Mouse (Mus musculus) gastrocnemius, adult 8-10 months (tissue): ENCODE measurements at regions not wholly inside any gene's neighbourhood (a gene's known extent, or its start where the extent isn't known, plus 50 kb on each side); places are given as distances from the start of the nearest gene placed in this dataset.

Source experiments
- DNase-seq, 2 experiments: peaks; one replicate each; pipeline ENCODE4 v3.0.0; 2022; ENCODE audit warnings: low spot score in 2 of 2

- DNase-seq = no peak
These were observed 228.6 kb downstream of the Tmsb4x start for GRCm38 (mm10) chrX:166980504-166980903.

GRCm38 (mm10) chrX:166977029-166977428, 232.1 kb downstream of the Tmsb4x start:
- DNase-seq = no peak

- no peak for DNase-seq
These were observed 237.4 kb downstream of the Tmsb4x start for GRCm38 (mm10) chrX:166971721-166972120.

GRCm38 (mm10) chrX:166964656-166965582, 244.2 kb downstream of the Tmsb4x start:
- DNase-seq = no peak

GRCm38 (mm10) chrX:166952528-166953189, 256.5 kb downstream of the Tmsb4x start:
- DNase-seq = no peak

- DNase-seq = no peak
These were observed 258.1 kb downstream of the Tmsb4x start for GRCm38 (mm10) chrX:166951011-166951410.

- DNase-seq = no peak
These were observed 263.2 kb downstream of the Tmsb4x start for GRCm38 (mm10) chrX:166945915-166946314.

GRCm38 (mm10) chrX:166945476-166945875, 263.6 kb downstream of the Tmsb4x start:
- no peak for DNase-seq

GRCm38 (mm10) chrX:166933766-166934165, 275.3 kb downstream of the Tmsb4x start:
- DNase-seq = no peak

- DNase-seq = no peak
These were observed 276.6 kb downstream of the Tmsb4x start for GRCm38 (mm10) chrX:166932472-166932871.

GRCm38 (mm10) chrX:166931048-166931447, 278.1 kb downstream of the Tmsb4x start:
- DNase-seq = no peak

GRCm38 (mm10) chrX:166929716-166930420, 279.2 kb downstream of the Tmsb4x start:
- DNase-seq = no peak

GRCm38 (mm10) chrX:166915356-166915953, 293.7 kb downstream of the Tmsb4x start:
- DNase-seq = no peak

- no peak for DNase-seq
These were observed 302.5 kb downstream of the Tmsb4x start for GRCm38 (mm10) chrX:166906602-166907001.

GRCm38 (mm10) chrX:166900761-166901160, 308.4 kb downstream of the Tmsb4x start:
- no peak for DNase-seq

- DNase-seq = no peak
These were observed 309.7 kb upstream of the Egfl6 start for GRCm38 (mm10) chrX:166895199-166895598.

- no peak for DNase-seq
These were observed 300.9 kb upstream of the Egfl6 start for GRCm38 (mm10) chrX:166886417-166886816.

- no peak for DNase-seq
These were observed 284.0 kb upstream of the Egfl6 start for GRCm38 (mm10) chrX:166869515-166869914.

GRCm38 (mm10) chrX:166867692-166868091, 282.2 kb upstream of the Egfl6 start:
- DNase-seq = no peak
